Mouse (Mus musculus) activated CD4-positive, CD25-positive, alpha-beta regulatory T cell, adult 9 weeks (primary cell): ENCODE results near the gene Adpgk. TPM values are rescaled to one million over a fixed set of nuclear protein-coding genes. Genes with fewer than 3 reads are reported as not detected.

Experiments
- polyA plus RNA-seq: library from polyadenylated mRNA; unstranded; fragments of 100-300 nt; shearing (Covaris generic); gene quantifications from one replicate; pipeline ENCODE4 v1.2.1, GENCODE M21; 2017

Gene Adpgk
- polyA plus RNA-seq = 8.3 TPM

DNA sequence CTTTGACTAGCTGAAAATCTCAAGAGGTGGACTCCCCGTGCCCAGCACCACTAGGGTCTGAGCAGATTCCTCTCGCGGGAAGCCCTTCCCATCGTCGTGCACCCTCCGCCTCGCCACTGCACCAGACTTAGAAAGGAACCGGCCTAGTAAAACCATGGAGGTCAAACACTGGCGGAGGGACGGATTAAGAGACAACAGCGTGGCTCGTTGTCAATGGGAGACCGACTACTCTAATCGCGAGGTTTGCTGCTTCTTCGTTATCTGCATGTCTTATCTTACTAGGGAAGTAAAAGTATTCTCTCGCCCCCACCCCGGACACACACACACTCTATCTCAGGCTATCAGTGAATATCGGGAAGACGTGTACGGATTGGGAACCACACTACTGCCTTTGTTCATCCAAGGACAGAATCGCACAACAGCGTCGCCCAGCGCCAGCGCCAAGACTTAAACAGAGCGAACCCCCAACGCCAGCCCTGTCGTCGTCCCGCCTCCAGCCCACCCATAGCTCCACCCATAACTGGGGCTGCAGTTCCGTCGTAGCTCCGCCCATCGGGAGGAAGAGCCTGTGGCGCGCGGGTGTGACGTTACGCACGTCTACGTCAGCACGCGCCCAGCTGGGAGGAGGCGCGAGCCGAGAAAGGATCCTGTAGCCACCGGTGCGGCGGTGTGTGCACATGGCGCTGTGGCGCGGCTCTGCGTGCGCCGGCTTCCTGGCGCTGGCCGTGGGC, at the start of gene Adpgk:
Gene Adpgk (plus strand): TSS at position 602 of the 731 bp plus-strand sequence.

DNA sequence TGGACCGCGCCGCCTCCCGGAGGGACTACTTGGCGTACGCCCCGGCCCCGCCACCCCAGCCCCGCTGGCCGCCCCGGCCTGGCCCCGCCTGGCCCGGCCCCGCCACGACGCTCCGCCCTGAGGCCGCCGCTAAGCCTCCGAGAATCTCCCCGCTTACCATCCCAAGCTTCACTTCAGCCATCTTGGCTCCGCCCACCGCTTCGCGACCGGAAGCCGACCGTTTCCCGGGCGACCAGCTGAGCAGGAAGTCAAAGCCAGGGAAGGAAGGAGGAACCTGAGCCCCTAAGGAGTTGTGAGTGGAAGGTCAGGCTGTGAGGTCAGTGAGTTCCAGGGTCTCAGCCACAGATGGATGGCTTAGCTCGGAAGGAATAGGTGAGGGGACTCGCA, 61.9 kb downstream of the Adpgk start, which contains the start of gene Bbs4:
Gene Bbs4 (minus strand): TSS at position 256 of the 387 bp plus-strand sequence.

Other genes with a start within 250 kb of the Adpgk start
- 18.1 TPM for gene Bbs4, start 62.0 kb downstream of the Adpgk start, polyA plus RNA-seq
- gene Arih1, start 195.1 kb downstream of the Adpgk start, polyA plus RNA-seq = 15.8 TPM
- gene Hexa, start 248.0 kb downstream of the Adpgk start, polyA plus RNA-seq = 71.1 TPM
- gene Tmem202, start 248.3 kb downstream of the Adpgk start, polyA plus RNA-seq = 0.75 TPM